Mouse (Mus musculus) right cerebral cortex, adult 2 months (tissue): ENCODE measurements around the gene Syde2.
"Not testable (repeated sequence)": the region's sequence is repeated elsewhere in the genome, so short reads cannot be mapped to it uniquely, and the experiment has no call there.

Experiments used
- DNase-seq, 2 experiments: peaks; one replicate each; pipeline ENCODE4 v3.0.0; 2021 to 2022; ENCODE audit warnings: low spot score in 2 of 2

The Syde2 gene

GRCm38 (mm10) chr3:145966806-145967205 is 20.9 kb upstream of the Syde2 start:
- DNase-seq = no peak

GRCm38 (mm10) chr3:145969031-145969501 is 18.6 kb upstream of the Syde2 start:
- DNase-seq = no peak

- DNase-seq = no peak
These were observed 16.2 kb upstream of the Syde2 start for GRCm38 (mm10) chr3:145971501-145971900.

GRCm38 (mm10) chr3:145974986-145975385 is 12.7 kb upstream of the Syde2 start:
- DNase-seq = no peak

GRCm38 (mm10) chr3:145985333-145985925 is 2.2 kb upstream of the Syde2 start:
- no peak for DNase-seq

- DNase-seq = no peak
These were observed 1.2 kb upstream of the Syde2 start for GRCm38 (mm10) chr3:145986317-145987001.

- DNase-seq = peak; percentile 25 to 33
These were observed 457 bp downstream of the Syde2 start for GRCm38 (mm10) chr3:145987970-145988683.

- DNase-seq = no peak
These were observed 1.3 kb downstream of the Syde2 start for GRCm38 (mm10) chr3:145988684-145989575.

GRCm38 (mm10) chr3:145989576-145990081 is 2.0 kb downstream of the Syde2 start:
- no peak for DNase-seq

GRCm38 (mm10) chr3:145991130-145991529 is 3.5 kb downstream of the Syde2 start:
- DNase-seq = no peak

- no peak for DNase-seq
These were observed 4.5 kb downstream of the Syde2 start for GRCm38 (mm10) chr3:145991976-145992730.

- DNase-seq = no peak
These were observed 5.1 kb downstream of the Syde2 start for GRCm38 (mm10) chr3:145992796-145993195.

GRCm38 (mm10) chr3:145993481-145994201 is 6.0 kb downstream of the Syde2 start:
- DNase-seq = no peak

- DNase-seq = no peak
These were observed 7.8 kb downstream of the Syde2 start for GRCm38 (mm10) chr3:145995489-145995888.

GRCm38 (mm10) chr3:145996539-145996938 is 8.9 kb downstream of the Syde2 start:
- not testable (repeated sequence) for DNase-seq

GRCm38 (mm10) chr3:146004347-146005051 is 16.8 kb downstream of the Syde2 start:
- no peak for DNase-seq

- DNase-seq = no peak
These were observed 20.2 kb downstream of the Syde2 start for GRCm38 (mm10) chr3:146007872-146008271.

- DNase-seq = no peak
These were observed 22.4 kb downstream of the Syde2 start for GRCm38 (mm10) chr3:146009859-146010645.

GRCm38 (mm10) chr3:146010751-146011150 is 23.1 kb downstream of the Syde2 start:
- no peak for DNase-seq
